Mouse (Mus musculus) spleen, adult 2 months (tissue): ENCODE measurements around the gene Rims3. TPM values are rescaled to one million over a fixed set of nuclear protein-coding genes. Genes with fewer than 3 reads are reported as not detected.

Experiments used
- DNase-seq, 2 experiments: peaks; one replicate each; pipeline versions ENCODE4 v3.0.0 to v3.0.0-alpha.2; 2012 to 2021; ENCODE audit warnings: low spot score in 2 of 2, low read depth in 1 of 2
- H3K27ac ChIP-seq: fragments of 200-500 bp; 2 replicates; pipeline ENCODE4 v1.5.1; 2012; ENCODE audit warnings: low read length, inconsistent platforms; ENCODE audit not compliant: insufficient read depth
- H3K27me3 ChIP-seq: fragments of 200-500 bp; 2 replicates; pipeline ENCODE4 v1.6.1; 2012; ENCODE audit warnings: mild to moderate bottlenecking, moderate library complexity, low read length, inconsistent platforms; ENCODE audit not compliant: control insufficient read depth, insufficient read depth
- H3K36me3 ChIP-seq: fragments of 200-500 bp; 2 replicates; pipeline ENCODE4 v1.6.1; 2012; ENCODE audit warnings: mild to moderate bottlenecking, low read length, inconsistent platforms; ENCODE audit not compliant: control insufficient read depth, insufficient read depth
- H3K4me1 ChIP-seq: fragments of 200-500 bp; 2 replicates; pipeline ENCODE4 v1.6.1; 2011; ENCODE audit warnings: inconsistent platforms; ENCODE audit not compliant: control insufficient read depth, insufficient read depth, insufficient read length
- H3K4me3 ChIP-seq: fragments of 200-500 bp; 2 replicates; pipeline ENCODE4 v1.5.1; 2011; ENCODE audit warnings: mild to moderate bottlenecking, inconsistent platforms; ENCODE audit not compliant: insufficient read depth, insufficient read length; ENCODE audit errors: extremely low read depth
- CTCF ChIP-seq: fragments of 200-500 bp; IDR thresholded peaks from 2 replicates; pipeline ENCODE4 v1.5.1; 2011; ENCODE audit warnings: mild to moderate bottlenecking, inconsistent platforms; ENCODE audit not compliant: insufficient read depth, insufficient read length, insufficient replicate concordance; ENCODE audit errors: extremely low read depth
- POLR2A ChIP-seq: fragments of 200-500 bp; IDR thresholded peaks from 2 replicates; pipeline ENCODE4 v1.6.1; 2011; ENCODE audit warnings: low read depth, low read length, inconsistent platforms
- WGBS: fragments of 180-500 bp; shearing (Covaris S2); methylation state at CpG from one replicate; pipeline ENCODE4 v1.1.7; 2018; 5-methylcytosine and 5-hydroxymethylcytosine counted together
- polyA plus RNA-seq: library from polyadenylated mRNA; depleted of rRNA; stranded (reverse); fragments of >200 nt; gene quantifications from 2 replicates; pipeline ENCODE4 v1.2.3, GENCODE M21; 2012

Rims3 gene
- polyA plus RNA-seq, 1 experiment: 8.7 TPM

GRCm38 (mm10) chr4:120850946-120851345 lies 3.7 kb upstream of the Rims3 start:
- peak; percentile 21 to 66 for DNase-seq
- Histone ChIP-seq H3K4me3 (no peak overlapping the region), H3K4me1 (no peaks in the 10 kb centered on the region; the same call in 1 of the 2 replicates), H3K27me3 (peaks cover 6% of the 10 kb centered on the region), H3K27ac (no peak overlapping the region), H3K36me3 (no peaks in the 10 kb centered on the region)
- 2% methylated on average over 10 of the region's 10 CpGs for WGBS
- peak; percentile 77; the same call in 1 of the 2 replicates for TF ChIP-seq CTCF
- no peak for TF ChIP-seq POLR2A

GRCm38 (mm10) chr4:120855360-120856060 lies 894 bp downstream of the Rims3 start:
- no peaks in the 10 kb centered on the region for H3K36me3 ChIP-seq
- H3K27me3 ChIP-seq: peaks cover 6% of the 10 kb centered on the region
- 67% methylated on average over 7 of the region's 7 CpGs for WGBS
- TF ChIP-seq CTCF: no peak
- TF ChIP-seq POLR2A: no peak
- no peak for DNase-seq
- no peak overlapping the region for H3K27ac ChIP-seq
- no peak overlapping the region for H3K4me3 ChIP-seq
- H3K4me1 ChIP-seq: no peaks in the 10 kb centered on the region; the same call in 1 of the 2 replicates

- Histone ChIP-seq H3K36me3 (no peaks in the 10 kb centered on the region), H3K4me3 (no peak overlapping the region), H3K27me3 (peaks cover 6% of the 10 kb centered on the region), H3K4me1 (no peaks in the 10 kb centered on the region; the same call in 1 of the 2 replicates), H3K27ac (no peak overlapping the region)
- DNase-seq: no peak
- WGBS: 85% methylated on average over 5 of the region's 5 CpGs
- TF ChIP-seq CTCF (no peak), POLR2A (no peak)
These were observed 1.8 kb downstream of the Rims3 start for GRCm38 (mm10) chr4:120856376-120856775.

- Histone ChIP-seq H3K4me1 (no peaks in the 10 kb centered on the region; the same call in 1 of the 2 replicates), H3K27me3 (peaks cover 2% of the 10 kb centered on the region), H3K27ac (no peak overlapping the region), H3K36me3 (no peaks in the 10 kb centered on the region), H3K4me3 (no peak overlapping the region)
- DNase-seq: no peak
- 78% methylated on average over 7 of the region's 7 CpGs for whole genome bisulfite sequencing
- TF ChIP-seq CTCF (no peak), POLR2A (no peak)
These were observed 5.2 kb downstream of the Rims3 start for GRCm38 (mm10) chr4:120859865-120860264.

GRCm38 (mm10) chr4:120866211-120866610 lies 11.6 kb downstream of the Rims3 start:
- no peak overlapping the region for H3K4me3 ChIP-seq
- no peaks in the 10 kb centered on the region for H3K4me1 ChIP-seq
- TF ChIP-seq CTCF (no peak), POLR2A (no peak)
- no peaks in the 10 kb centered on the region for H3K36me3 ChIP-seq
- no peaks in the 10 kb centered on the region for H3K27me3 ChIP-seq
- H3K27ac ChIP-seq: no peak overlapping the region
- 18% methylated on average over 6 of the region's 6 CpGs for WGBS
- DNase-seq: no peak

- H3K4me1 ChIP-seq: no peaks in the 10 kb centered on the region
- no peaks in the 10 kb centered on the region for H3K36me3 ChIP-seq
- 81% methylated on average over 5 of the region's 5 CpGs for WGBS
- TF ChIP-seq POLR2A: no peak
- H3K27me3 ChIP-seq: no peaks in the 10 kb centered on the region
- DNase-seq: no peak
- no peak overlapping the region for H3K4me3 ChIP-seq
- H3K27ac ChIP-seq: no peak overlapping the region
These were observed 13.6 kb downstream of the Rims3 start for GRCm38 (mm10) chr4:120868246-120868645.

GRCm38 (mm10) chr4:120868988-120869387 lies 14.4 kb downstream of the Rims3 start:
- 75% methylated on average over 3 of the region's 3 CpGs for WGBS
- Histone ChIP-seq H3K4me1 (no peaks in the 10 kb centered on the region), H3K27me3 (no peaks in the 10 kb centered on the region), H3K36me3 (no peaks in the 10 kb centered on the region), H3K27ac (no peak overlapping the region), H3K4me3 (no peak overlapping the region)
- TF ChIP-seq POLR2A (no peak), CTCF (no peak)
- no peak for DNase-seq
